Mouse (Mus musculus) erythroblast, adult 5-6 weeks (primary cell): ENCODE measurements around the gene Neto2. TPM values are rescaled to one million over a fixed set of nuclear protein-coding genes. Genes with fewer than 3 reads are reported as not detected.
"Not testable (repeated sequence)": the region's sequence is repeated elsewhere in the genome, so short reads cannot be mapped to it uniquely, and the experiment has no call there.

Source experiments
- ATAC-seq: replicated peaks from 2 replicates; pipeline ENCODE4 v1.8.0; 2016; ENCODE audit warnings: moderate number of reproducible peaks, mild to moderate bottlenecking, moderate TSS enrichment, inconsistent platforms; ENCODE audit not compliant: poor library complexity, low FRiP score, severe bottlenecking
- total RNA-seq, 2 experiments: library from RNA; stranded (forward) in 1 of 2; stranded (reverse) in 1 of 2; fragments of 150-400 nt in 1 of 2; fragments of 200-764, 138-1000 nt in 1 of 2; gene quantifications; 2 replicates each; pipeline versions ENCODE4 v1.2.3 to v1.2.4; 2015 to 2017; ENCODE audit warnings: low replicate concordance in 2 of 2

The Neto2 gene
- 3.8 and 8.5 TPM in 2 replicates for total RNA-seq (2015; ENCODE audit: low replicate concordance)
- 2.6 and 3.9 TPM in 2 replicates for total RNA-seq (2017; ENCODE audit: low replicate concordance)

DNA sequence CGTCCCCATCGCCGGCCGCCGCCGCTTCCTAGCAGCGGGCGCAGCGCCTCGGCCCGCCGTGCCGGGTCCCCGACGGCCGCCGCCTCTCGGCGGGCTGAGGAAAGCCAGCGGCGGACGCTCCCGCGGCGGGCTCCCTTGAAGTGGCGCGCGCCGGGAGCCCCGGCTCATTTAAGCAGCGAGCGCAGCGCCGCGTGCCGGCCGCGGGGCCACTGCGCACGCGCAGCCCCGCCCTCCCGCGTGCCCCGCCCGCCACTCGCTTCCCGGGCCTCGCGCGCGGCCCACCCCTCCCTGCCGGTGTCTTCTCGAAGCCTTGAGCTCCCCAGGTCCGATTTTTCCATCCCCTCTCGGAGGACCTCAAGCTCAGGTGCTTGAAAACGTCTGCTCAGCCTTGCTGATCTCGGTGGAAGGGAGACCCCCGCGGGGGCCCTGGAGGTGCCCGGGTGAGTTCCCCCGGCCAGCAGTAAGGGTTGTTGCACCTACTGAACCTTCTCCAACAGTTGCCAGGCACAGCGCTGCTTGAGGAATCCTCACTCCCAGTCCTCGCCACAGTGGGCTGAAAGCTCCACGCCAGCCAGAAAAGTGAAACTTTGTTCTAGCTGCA is at the start of gene Neto2:
Neto2 (minus strand) TSS at position 174 of the 601 bp plus-strand sequence.
- ATAC-seq, result peak; percentile 57

DNA sequence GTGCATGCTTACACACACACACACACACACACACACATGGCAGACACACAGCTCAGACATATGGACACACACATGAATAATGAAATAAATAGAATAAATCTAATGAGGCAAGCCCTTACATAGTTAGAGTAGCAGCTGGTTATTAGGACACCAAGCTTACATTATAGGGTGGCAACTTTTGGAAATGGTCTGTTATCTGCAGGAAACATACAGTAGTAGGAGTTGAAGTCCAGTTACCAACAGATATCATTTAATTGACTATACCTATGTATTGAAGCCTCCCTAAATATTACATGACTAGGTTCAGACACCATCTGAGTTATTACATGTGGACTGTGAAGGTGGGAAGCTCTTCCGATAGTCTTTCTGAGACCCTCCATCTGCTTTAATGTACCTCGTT is 44.3 kb upstream of the Neto2 start:
- ATAC-seq, result peak; percentile 72

GRCm38 (mm10) chr8:85730545-85730944 is 29.8 kb upstream of the Neto2 start:
- ATAC-seq, result no peak

GRCm38 (mm10) chr8:85717271-85717670 is 16.5 kb upstream of the Neto2 start:
- ATAC-seq, result no peak

DNA sequence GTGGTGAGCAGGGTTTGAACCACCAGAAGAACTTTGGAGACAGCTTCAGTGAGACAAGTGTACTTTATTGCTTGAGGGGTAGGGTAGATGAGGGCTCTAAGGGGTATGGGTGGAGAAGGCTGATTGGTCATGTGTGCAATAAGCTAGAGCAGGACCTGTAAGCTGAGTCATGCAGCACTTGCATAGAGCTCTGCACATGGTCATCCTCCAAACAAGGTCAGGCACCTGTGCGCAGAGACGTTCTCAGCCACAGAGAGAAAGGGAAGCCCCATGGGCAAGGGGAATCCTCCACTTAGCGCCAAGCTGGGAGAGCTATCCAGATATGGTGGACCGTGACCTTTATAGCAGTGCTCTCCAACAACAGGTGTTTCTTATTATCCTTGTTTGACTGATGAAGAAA is 16.0 kb upstream of the Neto2 start:
- ATAC-seq, result no peak

DNA sequence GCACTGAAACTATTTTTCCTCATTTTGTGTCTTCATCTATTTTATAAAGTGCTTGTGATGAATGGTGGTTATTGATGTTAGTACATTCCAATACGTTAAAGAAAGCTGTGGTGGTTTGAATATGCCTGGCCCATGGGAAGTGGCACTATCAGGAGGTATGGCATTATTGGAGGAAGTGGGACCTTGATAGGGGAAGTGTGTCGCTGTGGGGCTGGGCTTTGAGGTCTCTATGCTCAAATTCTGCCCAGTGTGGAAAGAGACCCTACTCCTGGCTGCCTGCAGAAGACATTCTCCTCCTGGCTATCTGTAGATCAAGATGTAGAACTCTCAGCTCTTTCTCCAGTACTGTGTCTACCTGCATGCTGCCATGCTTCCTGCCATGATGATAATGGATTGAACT is 6.3 kb upstream of the Neto2 start:
- ATAC-seq, result no peak

GRCm38 (mm10) chr8:85700101-85700750 is 498 bp downstream of the Neto2 start:
- peak; percentile 53; the same call in 1 of the 2 replicates for ATAC-seq

DNA sequence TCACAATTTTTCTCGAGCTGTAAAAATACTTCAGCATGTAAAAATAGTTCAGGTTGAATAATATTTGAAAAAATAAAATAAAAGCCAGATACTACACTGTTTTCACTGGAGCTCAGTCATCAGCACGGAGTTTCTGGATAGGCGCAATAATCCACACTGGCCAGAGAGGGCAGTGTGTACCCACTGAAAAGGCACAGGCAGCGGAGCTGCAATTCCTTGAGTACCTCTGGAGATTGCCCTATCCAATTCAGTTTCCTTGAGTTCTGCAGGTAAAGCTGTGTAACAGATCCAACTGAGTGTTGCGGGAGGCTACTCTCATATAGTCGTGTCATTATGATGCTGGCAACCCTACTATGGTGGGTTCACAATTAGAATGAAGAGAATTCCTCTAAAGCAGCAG is 1.7 kb downstream of the Neto2 start:
- peak; percentile 89 for ATAC-seq

GRCm38 (mm10) chr8:85665146-85665545 is 35.6 kb downstream of the Neto2 start:
- ATAC-seq, result no peak

GRCm38 (mm10) chr8:85661995-85662394 is 38.7 kb downstream of the Neto2 start:
- no peak for ATAC-seq

GRCm38 (mm10) chr8:85651201-85651600 is 49.5 kb downstream of the Neto2 start:
- no peak for ATAC-seq

GRCm38 (mm10) chr8:85648553-85648952 is 52.2 kb downstream of the Neto2 start:
- ATAC-seq, result no peak

DNA sequence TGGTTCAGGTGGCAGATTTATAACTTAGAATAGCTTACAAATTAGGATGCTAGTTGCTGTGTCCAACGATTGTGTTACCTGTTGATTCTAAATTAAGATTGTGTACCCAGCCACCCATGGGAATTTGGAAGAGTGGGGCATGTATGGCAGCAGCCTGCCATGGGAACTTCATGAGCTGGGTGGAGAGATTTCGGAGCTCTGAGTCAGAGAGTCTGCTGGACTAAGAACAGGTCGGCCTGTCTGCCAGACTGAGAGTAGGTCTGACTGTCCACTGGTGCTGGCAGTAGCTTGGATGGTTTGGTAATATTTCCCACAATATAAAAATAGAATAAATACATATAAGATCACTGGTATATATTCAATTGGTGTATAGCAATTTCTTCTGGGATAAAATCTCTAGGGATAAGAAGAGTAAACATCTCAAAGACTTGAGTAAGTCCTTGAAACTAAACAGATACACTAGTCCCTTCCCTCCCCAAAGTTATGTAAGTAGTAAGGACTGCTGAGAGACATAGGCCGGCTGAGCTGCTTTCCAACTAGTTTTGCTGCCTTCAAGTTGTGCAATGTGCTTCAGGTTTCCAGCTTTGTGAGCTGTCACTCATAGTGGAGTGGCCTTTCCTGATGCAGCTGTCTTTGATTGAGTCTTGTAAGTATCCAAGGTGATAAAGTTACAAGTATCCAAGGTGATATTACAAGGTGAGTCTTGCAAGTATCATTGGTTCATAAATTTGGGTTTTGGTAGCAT is 55.6 kb downstream of the Neto2 start:
- ATAC-seq, result no peak

DNA sequence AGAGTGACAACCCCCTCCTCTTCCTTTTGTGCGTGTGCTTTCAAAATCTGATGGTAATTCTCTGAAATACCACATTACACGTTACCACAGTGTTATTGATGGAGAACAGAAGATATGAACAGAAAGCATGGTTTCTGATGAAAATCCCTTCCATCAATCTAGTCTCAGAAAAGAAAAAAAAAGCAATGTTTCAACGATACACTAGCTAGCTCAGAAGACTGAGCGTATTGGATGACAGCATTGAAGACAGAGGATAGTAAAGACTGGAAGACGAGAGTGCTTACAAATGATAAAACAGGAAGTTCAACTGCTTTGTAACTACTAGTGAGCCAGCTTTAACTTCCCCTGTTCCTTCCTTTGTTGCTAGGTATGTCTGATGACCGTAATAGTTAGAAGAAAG is 76.3 kb downstream of the Neto2 start:
- ATAC-seq, result no peak

DNA sequence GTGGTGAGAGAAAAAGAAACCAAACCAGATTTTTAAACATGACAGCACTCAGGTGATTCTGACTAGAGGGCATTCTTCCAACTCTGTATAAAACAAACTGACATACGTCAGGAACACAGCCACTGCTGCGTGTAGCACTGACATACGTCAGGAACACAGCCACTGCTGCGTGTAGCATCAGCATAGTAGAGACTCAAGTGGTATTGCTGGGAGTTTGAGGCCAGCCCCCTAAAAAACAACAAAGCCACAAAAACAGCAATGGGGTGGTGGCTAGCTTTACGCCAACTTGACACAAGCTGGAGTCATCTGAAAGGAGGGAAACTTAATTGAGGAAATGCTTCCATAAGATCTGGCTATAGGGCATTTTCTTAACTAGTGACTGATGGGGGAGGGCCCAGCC is 77.5 kb downstream of the Neto2 start:
- no peak for ATAC-seq

DNA sequence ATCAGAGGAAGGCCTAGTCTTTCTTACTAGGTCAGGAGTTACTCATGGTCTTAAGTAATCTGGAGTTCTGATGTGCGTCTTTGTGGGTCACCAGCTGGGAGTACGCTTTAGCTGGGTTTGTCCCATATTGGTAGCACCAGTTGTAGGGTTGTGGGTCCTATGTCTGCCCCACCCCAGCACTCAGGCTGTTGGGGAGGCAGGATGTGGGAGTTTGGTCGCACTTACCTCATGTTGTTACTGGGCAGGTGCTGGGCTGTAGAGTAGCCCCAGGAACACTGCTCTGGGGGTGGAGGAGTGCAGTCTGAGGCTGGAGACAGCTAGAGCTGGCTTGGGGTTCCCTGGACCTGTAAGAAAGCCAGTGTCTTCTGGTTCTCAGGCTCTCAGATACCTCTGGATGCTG is 81.9 kb downstream of the Neto2 start:
- ATAC-seq, result no peak

GRCm38 (mm10) chr8:85617125-85617524 is 83.6 kb downstream of the Neto2 start:
- not testable (repeated sequence) for ATAC-seq

DNA sequence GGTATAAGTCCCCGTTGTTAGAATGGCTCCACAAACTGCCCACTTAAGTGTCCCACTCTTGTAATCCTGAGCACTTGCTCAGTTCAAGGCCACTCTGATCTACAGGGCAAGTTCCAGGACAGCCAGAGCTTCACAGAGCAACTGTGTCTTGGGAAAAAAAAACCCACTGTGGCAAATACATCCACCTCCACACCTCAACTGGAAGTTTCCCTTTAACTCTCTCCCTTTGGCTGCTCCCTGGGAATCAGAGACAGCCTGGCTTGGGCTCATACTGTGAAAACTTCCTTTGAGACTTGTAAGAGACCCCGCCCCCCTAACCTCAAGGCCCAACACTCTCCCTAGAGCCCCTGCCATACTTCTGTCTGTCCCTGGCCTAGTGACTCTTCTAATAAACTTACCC is 91.9 kb downstream of the Neto2 start:
- no peak for ATAC-seq

DNA sequence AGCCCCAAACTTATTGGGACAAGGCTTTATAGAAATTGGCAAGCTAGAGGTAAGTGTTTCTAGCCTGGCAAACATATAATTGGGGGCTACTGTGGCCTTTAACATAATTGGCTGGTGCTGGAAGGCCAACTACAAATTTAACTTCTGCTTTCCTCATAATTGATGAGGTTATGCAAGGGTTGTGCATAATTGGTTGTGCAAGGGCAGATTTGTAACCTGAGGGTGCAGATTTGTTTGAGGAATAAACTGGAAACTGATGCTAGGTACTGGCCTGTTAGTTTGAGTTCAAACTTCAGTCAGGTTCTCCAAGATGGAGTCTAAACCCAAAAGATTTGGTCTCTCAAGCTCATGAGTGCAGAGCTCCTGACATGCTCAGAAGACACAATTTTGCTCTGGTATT is 92.9 kb downstream of the Neto2 start:
- no peak for ATAC-seq

- ATAC-seq, result no peak
These were observed 93.8 kb downstream of the Neto2 start for GRCm38 (mm10) chr8:85606974-85607373.

- no peak for ATAC-seq
These were observed 94.2 kb downstream of the Neto2 start for GRCm38 (mm10) chr8:85606561-85606960.
